Mouse (Mus musculus) cerebellum, adult 2 months (tissue): ENCODE data around the gene Slc25a26. TPM values are rescaled to one million over a fixed set of nuclear protein-coding genes. Genes with fewer than 3 reads are reported as not detected.
A peak's percentile ranks its signal among the peaks of the same experiment; 100 is the strongest.

ENCODE experiments used
- DNase-seq, 2 experiments: peaks; one replicate each; pipeline ENCODE4 v3.0.0; 2021
- H3K27ac ChIP-seq: fragments of 200-500 bp; 2 replicates; pipeline ENCODE4 v1.5.1; 2012; ENCODE audit warnings: low read length, control low read depth, inconsistent platforms; ENCODE audit not compliant: insufficient read depth
- H3K27me3 ChIP-seq: fragments of 200-500 bp; 2 replicates; pipeline ENCODE4 v1.6.1; 2012; ENCODE audit warnings: inconsistent platforms, mild to moderate bottlenecking, low read length, moderate library complexity; ENCODE audit not compliant: control insufficient read depth, insufficient read depth
- H3K4me1 ChIP-seq: fragments of 200-500 bp; 2 replicates; pipeline ENCODE4 v1.6.1; 2011; ENCODE audit warnings: low read length; ENCODE audit not compliant: control insufficient read depth, insufficient read depth
- H3K4me3 ChIP-seq: fragments of 200-500 bp; replicated peaks from 2 replicates; pipeline ENCODE3; 2011; ENCODE audit warnings: mild to moderate bottlenecking, low read depth, low read length, control low read depth; ENCODE audit not compliant: insufficient read depth
- CTCF ChIP-seq: fragments of 200-500 bp; IDR thresholded peaks from 2 replicates; pipeline ENCODE4 v1.5.1; 2011; ENCODE audit warnings: low read depth, mild to moderate bottlenecking, control low read depth, low read length, moderate library complexity, borderline replicate concordance; ENCODE audit not compliant: insufficient read depth
- POLR2A ChIP-seq: fragments of 200-500 bp; IDR thresholded peaks from 2 replicates; pipeline ENCODE4 v1.6.1; 2011; ENCODE audit warnings: low read length, control low read depth, borderline replicate concordance; ENCODE audit not compliant: insufficient read depth
- whole genome bisulfite sequencing: fragments of 180-500 bp; shearing (Covaris S2); methylation state at CpG from one replicate; pipeline ENCODE4 v1.1.7; 2018; 5-methylcytosine and 5-hydroxymethylcytosine counted together
- polyA plus RNA-seq: library from polyadenylated mRNA; depleted of rRNA; stranded (reverse); fragments of >200 nt; gene quantifications from 2 replicates; pipeline ENCODE4 v1.2.3, GENCODE M21; 2012

The Slc25a26 gene
- polyA plus RNA-seq, 1 experiment = 17.3 TPM

GRCm38 (mm10) chr6:94613235-94613895 is 113.2 kb downstream of the Slc25a26 start:
- no peak overlapping the region for H3K4me3 ChIP-seq
- DNase-seq = no peak
- TF ChIP-seq POLR2A (no peak), CTCF (no peak)
- WGBS = 75% methylated on average over 6 of the region's 6 CpGs
- H3K27ac ChIP-seq = no peak overlapping the region
- no peaks in the 10 kb centered on the region for H3K27me3 ChIP-seq
- H3K4me1 ChIP-seq = no peaks in the 10 kb centered on the region

GRCm38 (mm10) chr6:94614346-94614745 is 114.2 kb downstream of the Slc25a26 start:
- Histone ChIP-seq H3K4me3 (no peak overlapping the region), H3K4me1 (peaks cover 2% of the 10 kb centered on the region; the same call in 1 of the 2 replicates), H3K27ac (no peak overlapping the region), H3K27me3 (no peaks in the 10 kb centered on the region)
- no peak for DNase-seq
- 92% methylated on average over 6 of the region's 6 CpGs for WGBS
- TF ChIP-seq CTCF (no peak), POLR2A (no peak)

- Histone ChIP-seq H3K27ac (no peak overlapping the region), H3K4me3 (no peak overlapping the region), H3K27me3 (no peaks in the 10 kb centered on the region), H3K4me1 (peaks cover 2% of the 10 kb centered on the region; the same call in 1 of the 2 replicates)
- WGBS = 87% methylated on average over 4 of the region's 4 CpGs
- TF ChIP-seq POLR2A (no peak), CTCF (no peak)
- no peak for DNase-seq
Observed at GRCm38 (mm10) chr6:94615936-94616335, 115.8 kb downstream of the Slc25a26 start.

GRCm38 (mm10) chr6:94618671-94619070 is 118.5 kb downstream of the Slc25a26 start:
- H3K4me1 ChIP-seq = peaks cover 2% of the 10 kb centered on the region; the same call in 1 of the 2 replicates
- H3K4me3 ChIP-seq = no peak overlapping the region
- H3K27me3 ChIP-seq = no peaks in the 10 kb centered on the region
- no peak overlapping the region for H3K27ac ChIP-seq
- 77% methylated on average over 5 of the region's 5 CpGs for WGBS
- no peak for TF ChIP-seq POLR2A
- no peak for TF ChIP-seq CTCF
- no peak for DNase-seq

GRCm38 (mm10) chr6:94620287-94620686 is 120.2 kb downstream of the Slc25a26 start:
- 55% methylated on average over 6 of the region's 6 CpGs for WGBS
- DNase-seq = no peak
- TF ChIP-seq POLR2A (no peak), CTCF (no peak)
- peaks cover 2% of the 10 kb centered on the region; the same call in 1 of the 2 replicates for H3K4me1 ChIP-seq
- H3K27me3 ChIP-seq = no peaks in the 10 kb centered on the region
- no peak overlapping the region for H3K4me3 ChIP-seq
- no peak overlapping the region for H3K27ac ChIP-seq

GRCm38 (mm10) chr6:94620801-94621301 is 120.7 kb downstream of the Slc25a26 start:
- Histone ChIP-seq H3K27ac (peak overlapping the region; percentile 13; the same call in 1 of the 2 replicates), H3K4me1 (peaks cover 2% of the 10 kb centered on the region), H3K27me3 (no peaks in the 10 kb centered on the region), H3K4me3 (no peak overlapping the region)
- WGBS = 66% methylated on average over 9 of the region's 9 CpGs
- TF ChIP-seq CTCF (no peak), POLR2A (no peak)
- no peak for DNase-seq

GRCm38 (mm10) chr6:94622983-94623382 is 122.9 kb downstream of the Slc25a26 start:
- TF ChIP-seq POLR2A (no peak), CTCF (peak; percentile 95)
- no peak overlapping the region for H3K27ac ChIP-seq
- H3K27me3 ChIP-seq = no peaks in the 10 kb centered on the region
- H3K4me1 ChIP-seq = peaks cover 23% of the 10 kb centered on the region
- 67% methylated on average over 4 of the region's 4 CpGs for WGBS
- no peak overlapping the region for H3K4me3 ChIP-seq
- DNase-seq = peak; percentile 65 to 78

- H3K27ac ChIP-seq = no peak overlapping the region
- peaks cover 24% of the 10 kb centered on the region for H3K4me1 ChIP-seq
- 87% methylated on average over 5 of the region's 5 CpGs for WGBS
Observed at GRCm38 (mm10) chr6:94624543-94624942, 124.4 kb downstream of the Slc25a26 start.

More at GRCm38 (mm10) chr6:94624543-94624942, 124.4 kb downstream of the Slc25a26 start:
- Histone ChIP-seq H3K27me3 (no peaks in the 10 kb centered on the region), H3K4me3 (no peak overlapping the region)
- no peak for DNase-seq
- TF ChIP-seq CTCF (no peak), POLR2A (no peak)
